Mouse (Mus musculus) hindlimb bud, embryonic 11.5 days (tissue): ENCODE results near the gene Pfdn2.

Experiments
- DNase-seq: peaks from one replicate; pipeline ENCODE4 v3.0.0-alpha.2; 2012; ENCODE audit warnings: low read depth, low spot score; ENCODE audit errors: extremely low spot score

The Pfdn2 gene

DNA sequence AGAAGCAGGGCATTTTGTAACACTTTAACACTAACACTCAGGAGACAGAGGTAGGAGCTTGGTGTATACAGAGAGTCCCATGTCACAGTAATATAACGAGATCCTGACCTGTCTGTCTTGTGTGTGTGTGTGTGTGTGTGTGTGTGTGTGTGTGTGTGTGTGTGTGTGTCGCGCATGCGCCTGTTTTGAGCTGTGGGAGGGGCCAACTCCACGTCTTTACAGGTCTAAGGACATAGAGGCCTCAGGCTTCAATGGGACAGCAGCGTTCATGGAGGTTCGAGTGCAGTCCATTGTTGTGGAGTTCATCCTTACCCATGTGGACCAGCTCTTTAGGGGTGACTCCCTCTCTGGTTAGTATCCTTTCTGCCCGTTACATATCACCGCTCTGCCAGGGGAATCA lies 57.5 kb downstream of the Pfdn2 start:
- DNase-seq: no peak

DNA sequence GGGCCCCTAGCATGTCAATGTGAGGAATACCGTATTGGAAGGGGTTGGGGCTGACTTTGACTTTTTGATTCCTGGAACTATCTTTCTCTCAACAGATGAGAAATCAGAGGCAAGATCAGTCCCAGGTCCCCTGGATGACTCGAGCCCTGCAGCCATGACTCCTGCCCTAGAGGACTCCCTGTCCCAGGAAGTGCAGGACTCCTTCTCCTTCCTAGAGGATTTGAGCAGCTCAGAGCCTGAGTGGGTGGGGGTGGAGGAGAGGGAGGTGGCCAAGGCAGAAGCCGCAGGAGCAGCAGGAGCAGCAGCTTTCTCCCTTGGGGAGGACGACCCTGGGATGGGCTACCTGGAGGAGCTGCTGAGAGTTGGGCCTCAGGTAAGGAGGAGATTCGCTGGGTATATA lies 61.8 kb downstream of the Pfdn2 start:
- no peak for DNase-seq
